Mouse (Mus musculus): ENCODE measurements at regions not wholly inside any gene's neighbourhood (a gene's known extent, or its start where the extent isn't known, plus 50 kb on each side); places are given as distances from the start of the nearest gene placed in this dataset.
A peak's percentile ranks its signal among the peaks of the same experiment; 100 is the strongest.

DNA sequence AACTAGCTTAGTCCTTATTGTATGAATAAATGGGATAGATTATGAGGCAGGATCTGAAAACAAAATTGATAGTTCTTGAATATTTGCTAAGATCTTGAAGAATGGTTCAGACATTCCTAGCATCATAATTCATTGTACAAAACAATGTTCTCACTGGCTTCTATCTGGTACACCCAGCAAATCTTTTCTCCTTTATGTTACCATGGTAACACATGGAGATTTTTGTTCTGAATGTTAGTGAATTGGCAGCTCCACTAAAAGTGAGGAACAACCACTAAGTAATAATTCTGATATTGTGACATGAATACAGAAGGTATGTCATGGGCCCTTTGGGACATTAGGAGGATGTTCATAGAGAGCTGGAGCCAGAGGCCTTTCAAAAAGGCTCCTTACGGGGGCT is 639.8 kb downstream of the Gsdmc2 start:
- H3K4me1 ChIP-seq (ENCODE audit: control insufficient read depth, insufficient read depth, low read depth, low read length): no peaks in the 10 kb centered on the region
- no peak overlapping the region for H3K9ac ChIP-seq (ENCODE audit: low read depth, low read length)
- H3K4me2 ChIP-seq (ENCODE audit: low read length): no peak overlapping the region
- no peaks in the 10 kb centered on the region for H3K9me3 ChIP-seq (ENCODE audit: control insufficient read depth, low read length)
- no peaks in the 10 kb centered on the region for H3K36me3 ChIP-seq (ENCODE audit: control insufficient read depth, insufficient read depth, low read length)
- H3K27ac ChIP-seq (ENCODE audit: low read depth, low read length): no peak overlapping the region
- WGBS: 88% methylated on average over 1 of the region's 1 CpGs
- H3K4me3 ChIP-seq (ENCODE audit: low read length): no peak overlapping the region
- no peaks in the 10 kb centered on the region for H3K27me3 ChIP-seq (replicated peaks; ENCODE audit: control insufficient read depth, insufficient read depth, low read length)
- ATAC-seq: peak; percentile 56; the same call in 1 of the 2 replicates

DNA sequence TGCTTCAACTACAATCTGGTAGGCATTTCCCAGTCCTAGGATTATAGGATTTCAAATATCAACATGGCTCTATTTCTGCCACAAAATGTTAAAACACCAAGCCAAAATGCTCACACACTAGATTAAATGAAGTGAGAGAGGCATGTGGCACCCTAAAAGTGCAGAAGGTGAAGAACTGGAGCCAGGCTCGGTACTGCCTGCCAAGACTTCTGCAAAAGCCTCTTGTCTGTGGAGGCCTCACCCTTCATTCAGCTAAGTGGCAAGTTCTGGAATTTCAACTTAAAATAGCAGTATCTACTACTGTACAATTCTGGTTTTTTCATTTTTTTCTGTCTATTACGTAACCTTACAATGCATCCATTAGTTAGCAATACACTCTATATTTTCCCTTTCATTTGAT is 649.9 kb downstream of the Gsdmc2 start:
- Histone ChIP-seq H3K4me1 (ENCODE audit: control insufficient read depth, insufficient read depth, low read depth, low read length) (no peaks in the 10 kb centered on the region), H3K9ac (ENCODE audit: low read depth, low read length) (no peak overlapping the region), H3K27ac (ENCODE audit: low read depth, low read length) (no peak overlapping the region), H3K36me3 (ENCODE audit: control insufficient read depth, insufficient read depth, low read length) (no peaks in the 10 kb centered on the region), H3K9me3 (ENCODE audit: control insufficient read depth, low read length) (no peaks in the 10 kb centered on the region), H3K4me3 (ENCODE audit: low read length) (no peak overlapping the region), H3K4me2 (ENCODE audit: low read length) (no peak overlapping the region), H3K27me3 (replicated peaks; ENCODE audit: control insufficient read depth, insufficient read depth, low read length) (no peaks in the 10 kb centered on the region)
- no peak for ATAC-seq
- WGBS: 73% methylated on average over 2 of the region's 2 CpGs

DNA sequence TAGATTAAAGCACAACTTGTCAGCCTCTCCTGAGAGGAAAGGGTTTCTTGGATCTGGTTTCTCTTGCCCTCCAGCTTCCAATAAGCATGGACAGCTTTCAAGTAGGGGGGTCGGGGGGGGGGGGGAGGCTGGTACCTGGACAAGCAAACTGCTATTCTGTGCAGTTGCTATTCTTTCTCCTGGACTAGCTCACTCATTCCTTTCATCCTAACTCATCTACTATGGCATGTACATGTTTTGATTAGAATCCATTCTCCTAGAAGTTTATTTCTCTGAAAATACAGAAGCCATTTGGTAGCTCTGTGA is 650.5 kb downstream of the Gsdmc2 start:
- Histone ChIP-seq H3K36me3 (ENCODE audit: control insufficient read depth, insufficient read depth, low read length) (no peaks in the 10 kb centered on the region), H3K4me3 (ENCODE audit: low read length) (no peak overlapping the region), H3K9me3 (ENCODE audit: control insufficient read depth, low read length) (no peaks in the 10 kb centered on the region), H3K9ac (ENCODE audit: low read depth, low read length) (no peak overlapping the region), H3K27ac (ENCODE audit: low read depth, low read length) (no peak overlapping the region), H3K4me1 (ENCODE audit: control insufficient read depth, insufficient read depth, low read depth, low read length) (no peaks in the 10 kb centered on the region), H3K4me2 (ENCODE audit: low read length) (no peak overlapping the region), H3K27me3 (replicated peaks; ENCODE audit: control insufficient read depth, insufficient read depth, low read length) (no peaks in the 10 kb centered on the region)
- no peak for ATAC-seq
- 56% methylated on average over 1 of the region's 1 CpGs for WGBS

DNA sequence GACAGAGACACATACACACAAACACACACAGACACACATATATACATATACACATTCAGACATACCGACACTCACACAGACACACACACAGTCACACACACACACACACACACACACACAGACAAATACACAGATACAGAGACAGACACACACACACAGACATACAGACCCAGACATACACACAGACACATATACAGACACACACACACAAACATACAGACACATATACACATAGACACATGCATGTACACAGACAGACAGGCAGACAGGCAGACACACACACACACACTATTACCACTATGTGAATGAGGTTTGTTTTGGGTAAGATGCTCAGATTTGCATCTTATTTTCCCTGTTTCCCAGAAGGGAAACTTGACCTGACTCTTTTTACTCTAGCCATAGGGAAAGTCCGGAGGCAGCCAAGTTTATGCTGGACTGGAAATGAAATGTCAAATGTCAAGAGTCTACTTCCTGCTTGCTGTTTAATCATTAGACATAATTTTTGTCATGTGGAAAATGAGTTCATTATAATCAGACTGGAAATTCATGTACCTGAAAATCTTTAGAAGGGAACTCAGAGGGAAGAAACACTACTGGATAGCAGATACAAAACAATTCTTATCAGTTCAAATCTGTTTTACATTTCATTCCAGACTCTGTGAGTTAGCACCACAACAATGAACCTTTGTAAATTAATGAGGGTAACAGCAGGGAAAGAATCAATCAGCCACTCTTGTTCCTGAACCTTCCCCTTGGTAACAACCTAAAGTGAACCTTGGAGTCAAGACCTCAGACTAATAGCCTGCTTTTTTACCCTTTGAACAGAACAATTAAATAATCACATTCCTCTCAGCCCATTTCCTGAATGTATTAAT is 651.1 kb downstream of the Gsdmc2 start:
- Histone ChIP-seq H3K27ac (ENCODE audit: low read depth, low read length) (no peak overlapping the region), H3K4me1 (ENCODE audit: control insufficient read depth, insufficient read depth, low read depth, low read length) (no peaks in the 10 kb centered on the region), H3K4me3 (ENCODE audit: low read length) (no peak overlapping the region), H3K9ac (ENCODE audit: low read depth, low read length) (no peak overlapping the region), H3K27me3 (replicated peaks; ENCODE audit: control insufficient read depth, insufficient read depth, low read length) (no peaks in the 10 kb centered on the region), H3K36me3 (ENCODE audit: control insufficient read depth, insufficient read depth, low read length) (no peaks in the 10 kb centered on the region), H3K4me2 (ENCODE audit: low read length) (no peak overlapping the region), H3K9me3 (ENCODE audit: control insufficient read depth, low read length) (no peaks in the 10 kb centered on the region)
- ATAC-seq: no peak
- WGBS: 55% methylated on average over 2 of the region's 2 CpGs

DNA sequence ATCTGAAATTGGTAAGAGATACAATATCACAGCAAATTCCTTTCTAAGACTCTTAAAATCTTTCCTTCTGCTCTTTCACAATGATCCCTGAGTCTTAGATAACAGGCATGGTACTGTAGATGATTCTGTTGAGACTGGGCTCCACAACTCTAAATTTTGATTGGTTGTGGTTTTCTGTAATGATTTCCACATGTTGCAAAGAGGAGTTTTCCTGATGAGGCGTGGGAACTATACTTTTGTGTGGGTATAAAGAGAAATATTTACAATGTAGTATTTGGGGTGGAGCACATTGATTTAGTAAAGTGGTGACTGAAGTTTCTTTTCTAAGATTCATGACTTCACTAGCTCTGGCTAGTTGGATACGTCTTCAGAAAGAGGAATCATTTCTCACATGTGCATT is 653.2 kb downstream of the Gsdmc2 start:
- 89% methylated on average over 2 of the region's 2 CpGs for WGBS
- no peaks in the 10 kb centered on the region for H3K4me1 ChIP-seq (ENCODE audit: control insufficient read depth, insufficient read depth, low read depth, low read length)
- H3K36me3 ChIP-seq (ENCODE audit: control insufficient read depth, insufficient read depth, low read length): no peaks in the 10 kb centered on the region
- ATAC-seq: no peak
- no peak overlapping the region for H3K4me2 ChIP-seq (ENCODE audit: low read length)
- no peak overlapping the region for H3K27ac ChIP-seq (ENCODE audit: low read depth, low read length)
- no peak overlapping the region for H3K4me3 ChIP-seq (ENCODE audit: low read length)
- H3K9me3 ChIP-seq (ENCODE audit: control insufficient read depth, low read length): no peaks in the 10 kb centered on the region
- H3K27me3 ChIP-seq (replicated peaks; ENCODE audit: control insufficient read depth, insufficient read depth, low read length): no peaks in the 10 kb centered on the region
- H3K9ac ChIP-seq (ENCODE audit: low read depth, low read length): no peak overlapping the region

DNA sequence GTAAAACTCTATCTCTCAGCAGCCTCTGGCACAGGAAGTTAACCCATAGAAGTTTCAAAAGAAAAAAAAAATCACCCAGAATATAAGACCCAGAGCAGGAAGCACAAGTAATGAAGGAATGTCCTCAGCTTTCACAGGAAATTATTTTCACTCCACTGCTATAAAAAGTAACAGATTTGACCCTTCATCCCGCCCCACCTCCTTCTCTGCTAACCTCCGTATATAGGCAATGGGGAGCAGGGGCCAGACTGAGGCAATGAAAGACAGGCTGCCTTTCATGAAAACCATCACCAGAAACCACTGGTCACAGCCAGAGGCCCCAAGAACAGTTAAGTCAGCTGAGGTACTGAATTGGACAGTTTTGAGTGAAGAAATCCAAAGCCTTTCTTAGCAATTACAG is 654.9 kb downstream of the Gsdmc2 start:
- no peaks in the 10 kb centered on the region for H3K4me1 ChIP-seq (ENCODE audit: control insufficient read depth, insufficient read depth, low read depth, low read length)
- H3K27me3 ChIP-seq (replicated peaks; ENCODE audit: control insufficient read depth, insufficient read depth, low read length): no peaks in the 10 kb centered on the region
- H3K9me3 ChIP-seq (ENCODE audit: control insufficient read depth, low read length): no peaks in the 10 kb centered on the region
- no peak overlapping the region for H3K4me2 ChIP-seq (ENCODE audit: low read length)
- no peak overlapping the region for H3K4me3 ChIP-seq (ENCODE audit: low read length)
- H3K36me3 ChIP-seq (ENCODE audit: control insufficient read depth, insufficient read depth, low read length): no peaks in the 10 kb centered on the region
- H3K27ac ChIP-seq (ENCODE audit: low read depth, low read length): no peak overlapping the region
- no peak overlapping the region for H3K9ac ChIP-seq (ENCODE audit: low read depth, low read length)
- no peak for ATAC-seq
- 63% methylated on average over 2 of the region's 2 CpGs for WGBS

DNA sequence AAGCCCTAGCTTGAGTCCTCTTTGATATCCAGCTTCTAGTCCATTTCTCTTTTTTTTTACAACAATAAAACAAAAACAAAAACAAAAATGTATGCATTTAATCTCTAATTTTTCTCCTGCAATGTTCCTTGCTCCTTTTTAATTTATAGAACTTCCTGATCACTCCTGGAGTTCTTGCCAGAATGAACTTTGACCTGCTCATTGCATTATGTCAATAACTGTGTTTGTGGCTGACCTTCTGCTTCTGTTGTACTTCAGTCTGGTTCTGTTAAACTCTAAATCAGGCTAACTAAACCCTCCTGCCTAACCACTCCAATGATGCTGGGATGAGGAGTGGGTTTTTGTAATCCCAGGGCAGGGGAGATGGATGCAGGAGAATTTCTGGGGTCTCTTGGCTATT is 674.0 kb downstream of the Gsdmc2 start:
- no peaks in the 10 kb centered on the region for H3K27me3 ChIP-seq (replicated peaks; ENCODE audit: control insufficient read depth, insufficient read depth, low read length)
- no peak overlapping the region for H3K9ac ChIP-seq (ENCODE audit: low read depth, low read length)
- no peaks in the 10 kb centered on the region for H3K4me1 ChIP-seq (ENCODE audit: control insufficient read depth, insufficient read depth, low read depth, low read length)
- H3K36me3 ChIP-seq (ENCODE audit: control insufficient read depth, insufficient read depth, low read length): no peaks in the 10 kb centered on the region
- H3K4me3 ChIP-seq (ENCODE audit: low read length): no peak overlapping the region
- H3K9me3 ChIP-seq (ENCODE audit: control insufficient read depth, low read length): no peaks in the 10 kb centered on the region
- no peak overlapping the region for H3K27ac ChIP-seq (ENCODE audit: low read depth, low read length)
- no peak overlapping the region for H3K4me2 ChIP-seq (ENCODE audit: low read length)
- no peak for ATAC-seq

DNA sequence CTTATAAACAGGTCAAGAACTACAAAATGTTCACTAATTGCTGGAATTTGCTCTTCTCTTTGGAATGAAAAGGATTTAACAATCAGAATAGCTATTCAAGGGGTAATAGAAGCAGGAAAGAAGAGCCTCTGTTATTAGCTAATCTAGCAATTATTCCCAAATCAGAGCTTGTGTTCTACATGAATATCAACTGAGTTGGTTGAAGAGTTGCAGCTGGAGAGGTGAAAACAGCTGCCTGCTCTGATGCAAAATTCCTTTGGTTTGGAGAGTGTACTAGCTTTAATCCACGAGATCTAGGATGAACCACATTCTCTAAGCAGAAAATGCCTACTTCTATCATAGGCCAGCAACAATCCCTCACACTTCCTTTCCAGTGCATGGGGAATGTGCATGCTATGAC is 674.8 kb downstream of the Gsdmc2 start:
- ATAC-seq: no peak
- H3K27me3 ChIP-seq (replicated peaks; ENCODE audit: control insufficient read depth, insufficient read depth, low read length): no peaks in the 10 kb centered on the region
- no peak overlapping the region for H3K4me2 ChIP-seq (ENCODE audit: low read length)
- no peaks in the 10 kb centered on the region for H3K4me1 ChIP-seq (ENCODE audit: control insufficient read depth, insufficient read depth, low read depth, low read length)
- H3K9ac ChIP-seq (ENCODE audit: low read depth, low read length): no peak overlapping the region
- H3K27ac ChIP-seq (ENCODE audit: low read depth, low read length): no peak overlapping the region
- no peaks in the 10 kb centered on the region for H3K9me3 ChIP-seq (ENCODE audit: control insufficient read depth, low read length)
- H3K36me3 ChIP-seq (ENCODE audit: control insufficient read depth, insufficient read depth, low read length): no peaks in the 10 kb centered on the region
- 75% methylated on average over 1 of the region's 1 CpGs for WGBS
- H3K4me3 ChIP-seq (ENCODE audit: low read length): no peak overlapping the region

DNA sequence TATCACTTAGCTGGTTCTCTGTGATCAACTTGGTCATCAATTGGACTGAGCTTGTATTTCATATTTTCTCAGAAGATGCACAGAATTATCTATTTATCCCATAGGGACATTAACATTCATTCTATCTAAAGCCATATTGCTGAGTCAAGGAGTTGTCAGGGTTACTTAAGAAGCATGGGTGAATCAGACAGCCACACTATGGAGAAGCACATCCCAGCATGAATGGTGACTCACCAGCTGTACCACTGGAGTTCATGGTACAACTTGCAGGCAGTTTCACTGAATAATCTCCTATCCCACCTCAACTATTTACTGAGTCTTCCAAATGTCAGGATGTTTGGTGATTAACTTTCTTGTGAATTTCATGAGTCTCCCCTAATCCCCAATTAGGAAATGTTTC is 678.6 kb downstream of the Gsdmc2 start:
- no peak overlapping the region for H3K27ac ChIP-seq (ENCODE audit: low read depth, low read length)
- no peak overlapping the region for H3K4me3 ChIP-seq (ENCODE audit: low read length)
- ATAC-seq: no peak
- H3K4me1 ChIP-seq (ENCODE audit: control insufficient read depth, insufficient read depth, low read depth, low read length): no peaks in the 10 kb centered on the region; the same call in 1 of the 2 replicates
- H3K27me3 ChIP-seq (replicated peaks; ENCODE audit: control insufficient read depth, insufficient read depth, low read length): no peaks in the 10 kb centered on the region
- H3K9me3 ChIP-seq (ENCODE audit: control insufficient read depth, low read length): no peaks in the 10 kb centered on the region
- no peaks in the 10 kb centered on the region for H3K36me3 ChIP-seq (ENCODE audit: control insufficient read depth, insufficient read depth, low read length)
- no peak overlapping the region for H3K4me2 ChIP-seq (ENCODE audit: low read length)
- no peak overlapping the region for H3K9ac ChIP-seq (ENCODE audit: low read depth, low read length)
